Mouse (Mus musculus) left cerebral cortex, adult 2 months (tissue): Measurements from ENCODE around the gene Calm3. TPM values are rescaled to one million over a fixed set of nuclear protein-coding genes. Genes with fewer than 3 reads are reported as not detected.
A peak's percentile ranks its signal among the peaks of the same experiment; 100 is the strongest.

Source experiments
- DNase-seq, 2 experiments: peaks; one replicate each; pipeline ENCODE4 v3.0.0; 2021 to 2022; ENCODE audit warnings: low spot score in 2 of 2, mixed read lengths in 1 of 2; ENCODE audit errors: extremely low spot score in 1 of 2
- H3K27ac ChIP-seq: fragments of 200-600 bp; 2 replicates; pipeline ENCODE4 v1.8.1; 2022
- H3K4me3 ChIP-seq: fragments of 200-600 bp; 2 replicates; pipeline ENCODE4 v1.8.1; 2022
- CTCF ChIP-seq: fragments of 200-600 bp; IDR thresholded peaks from 2 replicates; pipeline ENCODE4 v1.8.1; 2022; ENCODE audit warnings: antibody characterized with exemption, mild to moderate bottlenecking, moderate library complexity
- intact Hi-C: fragments of 180-260 bp; cut with DNase I; formaldehyde crosslinking; loops from one replicate; pipeline ENCODE4 v1.15.1; 2025
- total RNA-seq, 2 experiments: library from RNA; stranded (reverse); gene quantifications; 2 replicates each; pipeline ENCODE4 v1.2.3; 2021

The Calm3 gene
- total RNA-seq, 2 experiments from 2014 or later = 1,732 to 1,834 TPM

- no peak for DNase-seq
- H3K27ac ChIP-seq = no peak overlapping the region
- H3K4me3 ChIP-seq = no peak overlapping the region
- intact Hi-C loops = loop anchor here (10.0 kb wide), 1 partner anchor 138 kb away; no protein-coding TSS in a partner anchor
- no peak for TF ChIP-seq CTCF
Observed at GRCm38 (mm10) chr7:16883162-16883561, 40.8 kb downstream of the Calm3 start.

DNA sequence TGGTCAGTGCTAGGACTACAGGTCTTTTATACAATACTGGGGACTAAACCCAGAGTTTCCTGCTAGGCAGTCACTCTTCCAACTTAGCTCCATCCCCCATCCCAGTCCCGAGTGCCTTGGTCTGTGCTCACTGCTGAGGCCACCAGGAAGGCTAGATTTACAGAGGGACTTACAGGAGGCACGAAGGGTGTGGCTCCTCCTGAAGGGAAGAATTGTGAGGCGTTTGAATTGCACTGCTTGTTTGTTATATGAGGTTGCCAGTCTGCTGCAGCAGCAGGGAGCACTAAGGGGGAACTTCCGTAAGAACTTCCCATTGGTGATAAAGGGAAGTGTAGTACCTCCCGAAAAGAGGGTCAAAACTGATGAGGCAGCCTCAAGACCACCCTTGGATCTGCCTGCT lies 43.3 kb downstream of the Calm3 start:
- intact Hi-C loops = loop anchor here (10.0 kb wide), 1 partner anchor 136 kb away; no protein-coding TSS in a partner anchor
- no peak overlapping the region for H3K4me3 ChIP-seq
- DNase-seq = no peak
- H3K27ac ChIP-seq = peak overlapping the region; percentile 32; the same call in 1 of the 2 replicates
- no peak for TF ChIP-seq CTCF

DNA sequence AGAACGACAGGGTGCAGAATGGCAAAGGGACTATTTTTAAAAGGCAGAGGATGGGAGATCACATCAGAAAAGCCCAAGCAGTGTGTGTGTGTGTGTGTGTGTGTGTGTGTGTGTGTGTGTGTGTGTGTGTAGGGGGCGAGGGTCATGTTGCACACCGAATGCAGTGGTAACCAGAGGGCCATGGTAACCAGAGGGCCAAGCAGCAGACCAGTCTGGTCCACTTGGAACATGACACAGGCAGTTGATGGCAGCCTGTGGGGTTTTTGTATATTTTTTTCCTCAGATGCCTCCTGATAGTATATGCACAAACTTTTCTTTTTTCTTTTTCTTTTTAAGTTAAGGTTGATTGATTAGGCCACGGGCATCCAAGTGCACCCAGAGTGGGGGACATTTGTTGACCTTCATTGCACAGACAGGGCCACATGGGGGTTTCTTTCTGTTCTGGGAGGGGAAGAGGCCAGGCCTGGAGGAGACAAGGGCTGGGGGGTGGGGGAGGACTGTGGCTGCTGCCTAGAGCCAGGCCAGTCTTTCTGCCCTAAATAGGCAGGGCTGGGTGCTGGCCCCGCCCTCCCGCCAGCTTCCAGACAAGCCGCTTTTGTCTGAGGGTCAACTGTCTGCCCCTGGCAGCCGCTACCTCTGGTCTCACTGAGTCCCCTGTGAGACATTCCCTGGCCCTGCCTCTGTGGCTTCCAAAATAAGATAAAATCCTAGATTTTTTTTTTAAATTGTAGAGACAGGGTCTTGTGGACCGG lies 43.9 kb downstream of the Calm3 start:
- intact Hi-C loops = loop anchor here (10.0 kb wide), 1 partner anchor 135 kb away; no protein-coding TSS in a partner anchor
- Histone ChIP-seq H3K4me3 (no peak overlapping the region), H3K27ac (peak overlapping the region; percentile 32; the same call in 1 of the 2 replicates)
- TF ChIP-seq CTCF = no peak
- DNase-seq = no peak

DNA sequence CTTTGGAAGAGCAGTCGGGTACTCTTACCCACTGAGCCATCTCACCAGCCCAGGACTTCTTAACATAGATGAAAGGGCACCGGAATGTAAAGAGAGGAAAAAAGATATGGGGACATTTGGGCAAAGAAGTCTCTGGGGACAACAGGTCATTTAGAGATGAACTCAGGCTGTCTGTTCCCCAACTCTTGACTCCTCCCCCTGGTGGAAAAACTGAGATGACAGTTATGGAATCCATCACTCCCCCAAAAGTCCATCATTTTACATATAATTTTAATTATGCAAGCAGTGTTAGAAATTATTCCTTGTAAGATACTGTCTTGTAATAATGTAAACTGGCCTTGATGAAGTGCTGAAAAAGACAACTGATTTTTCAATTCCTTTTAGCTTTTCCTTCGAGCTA lies 46.2 kb downstream of the Calm3 start:
- intact Hi-C loops = no loop called here
- TF ChIP-seq CTCF = peak; percentile 29
- DNase-seq = no peak

GRCm38 (mm10) chr7:16876608-16877007 lies 47.3 kb downstream of the Calm3 start:
- no peak for TF ChIP-seq CTCF
- no peak for DNase-seq
- H3K4me3 ChIP-seq = peak overlapping the region; percentile 96
- peak overlapping the region; percentile 51; the same call in 1 of the 2 replicates for H3K27ac ChIP-seq
- intact Hi-C loops = no loop called here

More for the DNA sequence above, 46.2 kb downstream of the Calm3 start:
- no peak overlapping the region for H3K27ac ChIP-seq
- no peak overlapping the region for H3K4me3 ChIP-seq

DNA sequence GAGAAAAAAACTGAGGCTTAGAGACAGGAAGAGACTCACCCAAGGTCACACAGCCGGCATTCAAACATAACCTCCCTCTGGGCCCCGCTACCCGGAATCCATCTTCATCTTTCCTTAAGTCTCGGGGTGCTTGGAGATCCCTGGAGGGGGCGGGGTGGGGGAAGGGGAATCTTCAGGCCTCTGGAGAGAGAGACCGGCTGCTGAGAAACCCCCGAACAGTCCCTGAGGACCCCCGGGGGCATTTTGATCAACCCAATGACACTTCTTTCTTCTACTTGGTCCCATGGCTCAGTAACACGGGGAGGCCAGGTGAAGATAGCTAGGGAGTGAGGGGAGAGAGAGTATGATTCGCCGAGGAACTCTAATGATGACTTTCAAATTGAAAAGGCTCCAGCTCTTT lies 47.9 kb downstream of the Calm3 start:
- no peak for DNase-seq
- intact Hi-C loops = no loop called here
- H3K4me3 ChIP-seq = peak overlapping the region; percentile 96
- peak overlapping the region; percentile 94 for H3K27ac ChIP-seq
- TF ChIP-seq CTCF = no peak

- DNase-seq = no peak
- no peak for TF ChIP-seq CTCF
- peak overlapping the region; percentile 94 for H3K27ac ChIP-seq
- intact Hi-C loops = no loop called here
- H3K4me3 ChIP-seq = peak overlapping the region; percentile 96
Observed at GRCm38 (mm10) chr7:16875326-16875725, 48.6 kb downstream of the Calm3 start.

DNA sequence AGATGAGACGGTGACA lies 48.8 kb downstream of the Calm3 start, which contains the start of gene Dact3:
Gene Dact3, plus strand, starts transcription at position 8 of the 16 bp plus-strand sequence.
- TF ChIP-seq CTCF = no peak
- peak within 1 kb of the TSS; percentile 96 for H3K4me3 ChIP-seq
- intact Hi-C loops = no loop called here
- H3K27ac ChIP-seq = peak within 1 kb of the TSS; percentile 95
- DNase-seq = no peak

DNA sequence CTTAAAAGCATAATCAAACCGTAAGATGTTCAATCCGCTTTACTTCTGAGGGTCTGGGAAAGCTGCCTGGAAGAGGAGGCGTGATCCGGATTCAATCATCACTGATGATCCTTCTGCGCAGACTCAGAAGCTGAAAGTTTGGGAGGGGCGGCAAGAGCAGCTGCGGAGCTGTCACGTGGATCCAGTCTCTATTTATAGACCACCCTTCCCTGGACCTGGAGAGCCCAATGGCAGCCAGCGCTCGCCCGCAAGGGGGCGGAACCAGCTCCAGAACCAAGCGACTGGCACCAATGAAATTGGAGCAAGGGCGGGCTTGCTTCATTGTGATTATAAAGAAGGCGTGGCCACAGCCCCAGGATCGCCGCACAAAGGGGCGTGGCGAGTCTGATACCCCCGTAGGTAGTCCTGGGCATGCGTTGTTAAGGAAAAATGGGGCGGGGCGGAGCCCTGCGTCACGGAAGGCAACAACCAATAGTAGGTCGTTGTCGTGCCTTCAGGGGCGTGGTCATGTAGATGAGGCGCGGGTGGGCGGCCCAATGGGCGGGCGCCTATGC lies 49.1 kb downstream of the Calm3 start:
- Histone ChIP-seq H3K4me3 (peak overlapping the region; percentile 96), H3K27ac (peak overlapping the region; percentile 95)
- peak; percentile 45 for TF ChIP-seq CTCF
- intact Hi-C loops = loop anchor here (1.0 kb wide), 1 partner anchor 17 kb away; no protein-coding TSS in a partner anchor
- peak; percentile 99 to 100 for DNase-seq

DNA sequence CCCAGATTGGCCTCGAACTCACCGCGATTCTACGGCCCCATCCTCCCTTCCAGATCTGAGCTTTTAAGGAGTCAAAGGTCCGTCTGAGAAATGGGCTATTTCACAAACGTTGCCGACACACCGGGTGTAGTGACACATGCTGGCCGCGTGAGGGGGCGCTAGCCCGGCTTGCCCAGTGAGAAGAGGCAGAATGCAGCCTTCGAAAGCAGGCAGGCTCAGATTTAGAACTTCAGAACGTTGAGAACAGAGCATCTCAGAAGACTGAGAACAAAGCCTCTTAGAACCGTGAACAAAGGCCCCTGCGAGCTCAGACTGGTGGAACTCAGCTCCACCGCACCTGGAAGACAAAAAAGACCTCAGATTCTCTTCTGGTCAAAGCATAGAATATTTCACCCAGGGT lies 49.7 kb downstream of the Calm3 start:
- peak; percentile 78 to 80 for DNase-seq
- peak overlapping the region; percentile 95 for H3K27ac ChIP-seq
- TF ChIP-seq CTCF = peak; percentile 93
- intact Hi-C loops = loop anchor here (1.0 kb wide), 1 partner anchor 18 kb away; no protein-coding TSS in a partner anchor
- peak overlapping the region; percentile 34 for H3K4me3 ChIP-seq

DNA sequence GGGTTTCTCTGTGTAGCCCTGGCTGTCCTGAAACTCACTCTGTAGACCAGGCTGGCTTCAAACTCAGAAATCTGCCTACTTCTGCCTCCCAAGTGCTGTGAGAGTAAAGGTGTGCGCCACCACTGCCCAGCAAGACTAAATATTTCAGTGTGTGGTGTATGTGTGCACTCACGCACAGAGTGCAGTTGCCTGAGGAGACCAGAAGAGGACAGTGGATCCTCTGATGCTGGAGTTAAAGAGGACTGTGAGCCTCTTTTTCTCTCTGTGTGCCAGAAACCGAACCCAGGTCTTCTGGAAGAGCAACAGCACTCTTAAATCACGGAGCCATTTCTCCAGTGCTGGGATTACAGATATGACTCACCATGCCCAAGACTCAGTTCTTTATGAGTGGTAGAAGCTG lies 50.5 kb downstream of the Calm3 start:
- no peak overlapping the region for H3K4me3 ChIP-seq
- no peak; the same call in 1 of the 2 replicates for TF ChIP-seq CTCF
- DNase-seq = no peak
- intact Hi-C loops = no loop called here
- no peak overlapping the region for H3K27ac ChIP-seq

GRCm38 (mm10) chr7:16872478-16872877 lies 51.4 kb downstream of the Calm3 start:
- no peak overlapping the region for H3K27ac ChIP-seq
- intact Hi-C loops = no loop called here
- DNase-seq = no peak
- H3K4me3 ChIP-seq = no peak overlapping the region
- TF ChIP-seq CTCF = no peak

- no peak overlapping the region for H3K27ac ChIP-seq
- TF ChIP-seq CTCF = no peak
- intact Hi-C loops = no loop called here
- no peak overlapping the region for H3K4me3 ChIP-seq
- DNase-seq = no peak
Observed at GRCm38 (mm10) chr7:16871600-16871999, 52.3 kb downstream of the Calm3 start.
